Mouse (Mus musculus) liver, adult (tissue): ENCODE data around the gene Naa35.

Source experiments
- GATA4 ChIP-seq: IDR thresholded peaks from 2 replicates; pipeline ENCODE4 v1.6.1; 2014; ENCODE audit warnings: mild to moderate bottlenecking, low read length; ENCODE audit not compliant: insufficient replicate concordance

Naa35 gene

DNA sequence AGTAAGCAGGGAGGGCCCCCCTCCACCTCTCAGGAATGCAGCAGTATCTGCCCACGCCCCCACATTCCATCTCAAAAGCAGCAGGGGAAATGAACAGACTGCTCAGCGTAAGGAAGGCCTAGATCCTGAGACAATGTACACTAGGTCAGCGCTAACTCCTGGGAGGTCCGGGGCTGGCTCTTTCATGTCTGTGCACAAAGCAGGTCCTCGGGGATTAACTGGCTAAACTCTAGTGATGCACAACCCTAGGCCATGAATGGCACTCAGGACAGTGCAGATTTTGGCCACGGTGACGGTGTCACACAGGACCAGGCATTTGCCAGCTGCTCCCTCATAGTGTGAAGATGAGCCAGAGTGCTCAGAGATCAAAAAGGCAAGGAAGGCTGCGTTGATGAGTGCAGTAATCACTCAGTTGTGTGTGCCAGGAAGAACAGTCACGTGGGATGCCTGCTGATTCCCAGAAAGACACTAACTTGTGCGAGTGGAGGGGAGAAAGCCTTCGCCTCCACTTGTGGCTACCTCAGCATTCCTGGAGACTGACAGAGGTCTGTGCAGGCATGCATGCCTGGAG, 61.7 kb downstream of the Naa35 start:
- no peak for TF ChIP-seq GATA4

DNA sequence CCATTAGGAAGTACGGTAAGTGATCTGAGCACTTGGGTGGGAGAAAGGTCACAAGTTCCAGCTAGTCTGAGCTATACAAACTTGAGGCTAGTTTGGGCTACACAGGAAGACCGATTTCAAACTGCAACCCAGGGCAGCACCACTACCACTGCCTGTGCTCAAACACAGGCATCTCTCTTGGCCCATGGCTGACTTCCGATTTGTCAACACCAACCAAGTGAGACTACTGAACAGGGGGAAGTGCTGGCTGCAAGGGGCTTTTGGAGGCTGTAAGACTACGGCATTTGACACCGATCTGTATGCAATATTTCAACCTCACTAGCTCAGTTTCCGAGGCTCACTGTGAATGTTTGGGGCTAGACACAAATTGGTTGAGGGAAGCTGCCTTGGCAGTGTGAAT, 62.4 kb downstream of the Naa35 start:
- TF ChIP-seq GATA4 = no peak

DNA sequence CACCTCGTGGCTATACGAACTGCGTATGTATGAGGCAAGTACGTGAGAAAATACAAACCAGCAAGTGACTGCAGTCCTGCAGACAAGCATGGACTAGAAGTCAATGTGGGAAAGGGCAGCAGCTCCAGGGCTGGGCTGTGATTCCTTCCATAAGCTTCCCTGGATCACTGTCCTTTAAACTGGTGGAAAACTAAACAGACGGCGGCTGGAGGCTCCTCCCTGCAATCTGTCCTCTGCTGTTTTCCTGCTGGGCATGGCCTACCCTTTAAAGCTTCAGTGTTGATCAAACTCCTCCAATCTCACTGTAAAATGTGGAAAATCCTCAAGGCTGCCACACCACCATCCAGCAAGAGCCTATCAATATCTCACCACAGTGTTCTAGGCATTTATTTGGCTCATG, 63.5 kb downstream of the Naa35 start:
- TF ChIP-seq GATA4 = no peak

DNA sequence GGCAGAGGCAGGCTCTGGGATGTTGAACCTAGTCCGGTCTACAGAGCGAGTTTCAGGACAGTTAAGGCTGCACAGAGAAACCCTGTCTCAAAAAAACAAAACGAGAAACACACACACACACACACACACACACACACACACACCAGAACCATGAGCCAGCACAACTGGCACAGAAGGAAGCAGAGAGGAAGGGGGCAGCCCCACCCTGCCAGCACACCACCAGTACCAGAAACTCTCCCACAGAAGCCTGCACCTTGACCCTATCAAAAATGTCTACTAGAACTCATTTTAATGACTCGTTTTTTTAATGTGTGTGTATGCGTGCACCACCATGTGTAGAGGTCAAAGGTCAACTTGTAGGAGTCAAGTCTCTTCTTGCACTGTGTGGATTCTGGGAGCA, 64.7 kb downstream of the Naa35 start:
- no peak for TF ChIP-seq GATA4

DNA sequence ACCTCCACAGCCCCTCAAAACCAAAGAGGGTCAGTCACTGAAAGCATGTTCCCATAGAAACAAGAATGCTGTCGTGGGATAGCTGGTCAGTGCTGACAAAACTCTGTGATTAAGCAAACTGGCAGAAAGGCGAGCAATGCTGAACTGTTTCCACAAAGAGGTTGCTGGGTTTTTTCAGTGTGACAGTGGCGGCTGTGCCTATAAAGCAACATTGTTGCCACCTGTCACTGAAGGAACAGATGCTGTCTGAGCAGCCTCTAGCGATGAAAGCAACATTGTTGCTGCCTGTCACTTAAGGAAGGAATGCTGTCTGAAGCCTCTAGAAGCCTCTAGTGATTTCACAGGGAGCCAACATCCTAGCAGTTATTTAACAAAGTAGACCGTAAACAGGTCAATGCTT, 67.6 kb downstream of the Naa35 start:
- no peak for TF ChIP-seq GATA4

DNA sequence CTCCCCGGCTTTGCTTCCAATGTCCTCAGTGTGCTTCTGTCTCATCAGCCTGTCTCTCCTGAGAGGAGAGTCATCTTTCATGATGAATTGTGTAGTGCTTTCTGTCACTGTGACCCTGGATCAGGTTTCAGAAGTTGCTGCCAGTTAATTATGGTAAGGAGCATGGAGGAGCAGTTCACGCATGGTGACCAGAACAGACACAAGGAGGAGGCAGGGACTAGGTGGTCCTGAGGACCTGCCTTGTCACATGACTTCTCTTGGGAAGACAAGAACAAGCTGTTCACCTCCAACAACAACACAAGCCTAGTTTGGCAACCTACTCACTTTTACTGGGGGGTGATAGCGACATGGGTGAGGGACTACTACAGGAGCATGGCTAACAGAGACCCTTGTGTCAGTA, 68.1 kb downstream of the Naa35 start:
- no peak for TF ChIP-seq GATA4

DNA sequence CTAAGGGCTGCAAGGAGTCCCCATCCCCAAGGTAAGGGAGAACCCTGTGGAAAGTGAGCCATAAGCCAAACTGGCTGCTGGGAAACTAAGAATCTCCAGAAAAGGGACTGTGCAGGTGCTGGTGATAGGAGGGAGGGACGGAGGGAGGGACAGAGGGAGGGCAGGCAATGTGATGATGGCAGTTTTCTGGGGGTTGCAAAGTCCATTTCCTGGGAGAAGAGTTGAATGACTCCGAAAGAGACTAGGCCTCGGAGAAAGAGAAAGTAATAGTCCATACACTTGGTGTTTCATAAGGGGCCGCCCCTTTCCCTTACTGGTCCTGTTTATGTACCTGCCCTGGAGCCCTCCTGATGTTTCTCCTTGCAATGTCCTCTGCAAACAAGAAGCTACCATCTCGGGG, 69.4 kb downstream of the Naa35 start:
- no peak for TF ChIP-seq GATA4

DNA sequence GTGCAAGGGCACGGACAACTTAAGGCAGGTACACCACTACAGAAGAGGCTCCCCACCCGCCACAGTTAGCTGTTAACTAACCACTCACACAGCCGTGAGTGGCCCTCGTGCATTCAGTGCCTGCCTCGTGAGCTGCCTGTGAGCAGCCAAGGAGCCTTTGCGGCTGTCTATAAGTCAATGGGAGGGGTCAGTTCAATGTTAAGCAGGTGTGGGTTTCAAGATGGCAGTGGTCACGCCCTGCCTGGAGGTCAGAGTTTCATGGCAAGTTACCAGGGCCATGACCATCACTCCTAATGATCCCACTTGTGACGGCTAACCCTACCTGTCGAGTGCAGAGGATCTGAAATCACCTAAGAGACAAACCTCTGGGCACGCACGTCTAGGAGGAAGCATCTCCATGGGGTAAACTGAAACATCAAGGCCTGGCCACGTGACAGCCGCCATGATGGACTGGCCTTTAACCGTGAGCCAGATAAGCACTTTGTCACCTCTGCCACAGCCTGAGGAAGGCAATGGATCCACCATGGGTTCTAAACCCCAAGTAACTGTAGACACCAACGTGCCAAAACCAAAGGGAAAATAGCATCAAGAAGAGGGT, 70.8 kb downstream of the Naa35 start:
- TF ChIP-seq GATA4 = no peak

DNA sequence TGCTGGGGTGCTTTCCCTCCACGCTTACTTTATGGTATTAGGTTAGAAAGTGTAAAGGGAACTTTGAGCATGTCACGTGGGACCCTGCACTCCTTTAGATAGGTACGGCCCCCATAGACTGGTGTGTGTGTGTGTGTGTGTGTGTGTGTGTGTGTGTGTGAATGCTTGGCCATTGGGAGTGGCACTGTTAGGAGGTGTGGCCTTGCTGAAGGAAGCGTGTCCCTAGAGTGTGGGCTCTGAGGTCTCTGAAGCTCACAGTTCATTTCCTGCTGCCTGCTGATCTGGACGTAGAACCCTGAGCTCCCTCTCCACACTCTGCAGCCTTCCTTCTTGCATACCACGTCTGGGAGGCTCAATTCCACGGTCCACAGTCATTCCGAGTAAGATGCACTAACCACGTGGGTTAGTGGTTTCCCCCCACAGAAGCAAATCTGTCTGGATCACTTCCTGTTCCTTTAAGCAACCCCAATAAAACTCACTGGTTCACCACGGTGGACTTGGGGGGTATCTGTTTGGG, 71.3 kb downstream of the Naa35 start:
- TF ChIP-seq GATA4 = no peak

DNA sequence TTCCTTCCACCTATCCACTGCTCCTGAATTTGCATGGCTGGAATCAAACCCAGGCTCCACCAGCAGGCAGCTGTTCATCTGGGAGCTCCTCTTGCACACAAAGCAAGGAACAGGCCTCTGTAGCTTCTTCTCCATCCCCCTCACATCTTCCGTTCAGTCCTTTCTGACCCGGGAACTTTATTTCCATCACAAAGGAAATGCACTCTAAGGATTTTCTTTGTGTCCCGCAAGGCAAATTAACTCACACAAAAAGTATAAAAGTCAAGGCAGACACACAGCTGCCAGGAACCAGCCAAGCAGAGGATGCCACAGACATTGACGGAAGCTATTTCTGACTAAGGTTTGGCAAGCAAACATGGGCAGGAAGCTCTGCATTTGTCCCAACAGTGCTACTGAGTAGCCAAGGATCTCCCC, 71.9 kb downstream of the Naa35 start:
- no peak for TF ChIP-seq GATA4

DNA sequence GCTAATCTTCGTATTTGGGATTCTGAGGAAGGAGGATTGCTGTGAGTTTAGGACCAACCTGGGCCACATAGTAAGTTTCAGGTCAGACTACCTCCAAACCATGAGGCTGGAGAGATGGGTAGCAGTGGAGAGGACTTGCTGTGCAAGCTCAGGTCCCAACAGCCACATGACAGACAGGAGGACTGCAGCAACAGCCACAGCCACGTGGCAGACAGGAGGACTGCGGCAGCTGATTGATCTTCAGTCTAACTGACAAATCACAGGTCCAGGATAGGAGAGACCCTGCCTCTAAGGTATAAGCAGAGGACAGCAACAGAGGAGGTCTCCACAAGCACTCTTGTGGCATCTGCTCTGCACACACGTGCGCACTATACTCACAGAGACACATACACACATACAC, 72.7 kb downstream of the Naa35 start:
- TF ChIP-seq GATA4 = no peak

DNA sequence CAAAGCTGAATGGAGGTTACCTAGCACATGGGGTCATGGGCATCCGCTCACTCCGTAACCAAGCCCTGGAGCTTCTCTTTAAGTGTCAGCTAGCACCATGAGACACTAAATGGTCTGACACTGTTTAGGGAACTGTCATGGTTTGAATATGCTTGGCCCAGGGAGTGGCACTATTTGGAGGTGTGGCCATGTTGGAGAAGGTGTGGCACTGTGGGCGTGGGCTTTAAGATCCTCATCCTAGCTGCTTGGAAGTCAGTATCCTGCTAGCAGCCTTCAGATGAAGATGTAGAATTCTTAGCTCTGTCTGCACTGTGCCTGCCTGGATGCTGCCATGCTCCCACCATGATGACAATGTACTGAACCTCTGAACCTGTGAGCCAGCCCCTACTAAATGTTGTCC, 75.3 kb downstream of the Naa35 start:
- TF ChIP-seq GATA4 = no peak

DNA sequence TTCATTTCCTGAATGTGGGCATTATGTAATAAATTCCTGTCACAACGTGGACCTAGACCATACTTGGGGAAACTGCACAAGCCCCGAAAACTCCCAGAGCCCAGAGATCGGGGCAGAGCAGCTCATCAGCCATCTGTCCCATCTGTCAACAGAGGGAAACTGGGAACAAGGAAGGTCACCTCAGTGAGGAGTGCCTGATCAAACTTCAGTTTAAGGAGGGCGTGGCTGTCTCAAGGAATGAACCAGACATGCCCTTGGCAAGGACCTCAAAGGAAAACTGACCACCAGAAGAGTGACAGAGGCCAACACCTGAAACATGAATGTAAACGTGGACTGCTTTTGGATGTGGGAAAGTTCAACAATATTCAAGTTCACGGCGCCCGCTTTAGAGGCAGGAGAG, 76.3 kb downstream of the Naa35 start:
- TF ChIP-seq GATA4 = no peak

DNA sequence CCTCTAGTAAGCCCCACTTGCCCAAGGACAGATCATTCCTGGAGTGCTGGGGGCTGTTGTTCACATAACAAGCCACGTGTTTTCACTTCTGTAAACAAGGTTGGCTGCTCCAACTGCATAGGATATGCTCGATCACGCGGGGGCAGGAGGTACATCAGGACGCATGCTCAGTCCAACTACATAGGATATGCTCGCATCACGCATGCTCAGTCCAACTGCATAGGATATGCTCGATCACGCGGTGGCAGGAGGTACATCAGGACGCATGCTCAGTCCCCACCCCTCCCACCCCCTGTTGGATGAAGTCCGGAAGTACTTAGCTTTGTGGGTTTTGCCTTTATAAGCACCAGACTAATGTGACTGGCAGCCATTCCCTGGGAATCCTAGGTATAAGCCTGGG, 76.9 kb downstream of the Naa35 start:
- TF ChIP-seq GATA4 = no peak

DNA sequence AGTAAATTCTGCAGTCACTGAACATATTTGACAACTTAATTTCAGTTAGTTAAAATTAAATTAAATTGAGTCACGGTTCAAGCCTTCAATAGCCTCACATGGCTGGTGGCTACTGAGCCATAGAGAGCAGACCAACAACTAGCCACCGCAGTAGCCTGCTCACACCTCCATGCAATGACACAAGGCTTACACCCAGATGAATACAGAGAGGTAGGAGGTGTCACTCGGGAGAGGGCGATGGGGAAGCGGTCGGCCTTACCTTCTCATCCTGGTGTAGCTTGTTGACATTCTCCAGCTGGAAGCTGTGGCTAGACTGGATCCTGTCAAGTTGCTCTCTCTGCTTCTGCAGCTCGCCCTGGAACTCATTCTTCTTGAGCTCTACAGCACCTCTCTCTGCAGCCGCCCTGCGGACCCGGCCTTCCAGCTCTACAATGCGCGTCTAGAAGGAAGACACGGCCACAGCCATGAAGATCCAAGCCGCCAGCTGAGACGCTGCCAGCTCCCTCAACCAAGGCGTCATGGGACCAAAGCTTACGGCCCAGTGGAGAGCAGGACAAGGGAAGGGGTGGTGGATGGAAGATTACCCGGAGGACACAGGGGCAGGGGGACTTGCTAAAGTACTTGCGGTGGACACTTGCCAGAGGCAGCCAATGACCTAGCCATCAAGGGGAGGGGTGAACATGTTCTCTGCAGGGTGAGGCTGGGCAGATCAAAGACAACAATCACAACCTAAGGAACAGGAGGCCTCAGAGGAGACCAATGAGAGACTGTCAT, 79.1 kb downstream of the Naa35 start:
- TF ChIP-seq GATA4 = no peak

DNA sequence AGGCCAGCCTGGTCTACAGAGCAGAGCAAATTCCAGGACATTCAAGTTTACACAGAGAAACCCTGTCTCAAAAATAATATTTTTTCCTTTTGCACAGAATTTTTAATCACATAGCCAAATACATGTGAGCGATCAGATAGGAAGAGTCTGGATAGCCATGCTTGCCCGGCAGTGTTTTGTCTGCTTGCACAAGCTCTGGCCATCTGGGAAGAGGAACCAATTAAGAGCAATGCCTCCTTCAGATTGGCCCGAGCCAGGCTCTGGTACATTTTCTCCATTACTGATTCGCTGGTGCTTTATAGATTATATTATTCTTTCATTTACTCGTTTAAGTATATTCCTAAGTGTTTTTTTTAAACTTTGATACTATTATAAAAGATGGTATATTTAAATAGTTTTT, 82.7 kb downstream of the Naa35 start:
- no peak for TF ChIP-seq GATA4
